Mouse (Mus musculus) heart, adult 2 months (tissue): ENCODE measurements at regions not wholly inside any gene's neighbourhood (a gene's known extent, or its start where the extent isn't known, plus 50 kb on each side); places are given as distances from the start of the nearest gene placed in this dataset.
A peak's percentile ranks its signal among the peaks of the same experiment; 100 is the strongest.

Source experiments
- DNase-seq, 2 experiments: peaks; one replicate each; pipeline ENCODE4 v3.0.0; 2021
- H3K27ac ChIP-seq: fragments of 200-600 bp; 2 replicates; pipeline ENCODE4 v1.8.1; 2022
- H3K27me3 ChIP-seq: fragments of 200-500 bp; 2 replicates; pipeline ENCODE4 v1.6.1; 2012; ENCODE audit warnings: mild to moderate bottlenecking, low read length, inconsistent platforms, mixed read lengths; ENCODE audit not compliant: control insufficient read depth, insufficient read depth
- H3K36me3 ChIP-seq: fragments of 200-500 bp; 2 replicates; pipeline ENCODE4 v1.6.1; 2012; ENCODE audit warnings: low read length, inconsistent platforms; ENCODE audit not compliant: control insufficient read depth, insufficient read depth
- H3K4me1 ChIP-seq: fragments of 200-500 bp; 2 replicates; pipeline ENCODE4 v1.6.1; 2011; ENCODE audit warnings: low read length; ENCODE audit not compliant: control insufficient read depth, insufficient read depth
- H3K4me3 ChIP-seq: fragments of 200-600 bp; 2 replicates; pipeline ENCODE4 v1.8.1; 2022
- H3K79me2 ChIP-seq: fragments of 200-500 bp; replicated peaks from 2 replicates; pipeline ENCODE4 v1.6.1; 2012; ENCODE audit warnings: mild to moderate bottlenecking, inconsistent platforms, low read length, moderate library complexity, mixed read lengths; ENCODE audit not compliant: control insufficient read depth, insufficient read depth
- H3K9ac ChIP-seq: fragments of 200-500 bp; 2 replicates; pipeline ENCODE4 v1.6.1; 2012; ENCODE audit warnings: low read depth, mild to moderate bottlenecking, control low read depth, inconsistent platforms, low read length, mixed read lengths
- CTCF ChIP-seq: fragments of 200-600 bp; IDR thresholded peaks from 2 replicates; pipeline ENCODE4 v1.8.1; 2022; ENCODE audit warnings: antibody characterized with exemption, mild to moderate bottlenecking, moderate library complexity
- EP300 ChIP-seq: fragments of 200-500 bp; IDR thresholded peaks from 2 replicates; pipeline ENCODE4 v1.6.1; 2011; ENCODE audit warnings: low read depth, low read length, control low read depth; ENCODE audit not compliant: insufficient read depth
- POLR2A ChIP-seq: fragments of 200-500 bp; IDR thresholded peaks from 2 replicates; pipeline ENCODE4 v1.6.1; 2011; ENCODE audit warnings: mild to moderate bottlenecking, low read depth, low read length, control low read depth; ENCODE audit not compliant: insufficient read depth
- WGBS: fragments of 180-500 bp; shearing (Covaris S2); methylation state at CpG from one replicate; pipeline ENCODE4 v1.1.7; 2018; 5-methylcytosine and 5-hydroxymethylcytosine counted together
- intact Hi-C: fragments of 180-260 bp; cut with DNase I; formaldehyde crosslinking; loops from one replicate; pipeline ENCODE4 v1.15.1; 2025

- Histone ChIP-seq H3K4me3 (no peak overlapping the region), H3K27ac (no peak overlapping the region), H3K4me1 (no peaks in the 10 kb centered on the region), H3K36me3 (no peaks in the 10 kb centered on the region), H3K9ac (no peak overlapping the region), H3K79me2 (no peaks in the 10 kb centered on the region), H3K27me3 (no peaks in the 10 kb centered on the region)
- 74% methylated on average over 3 of the region's 3 CpGs for WGBS
- DNase-seq = no peak
- TF ChIP-seq EP300 (no peak), POLR2A (no peak), CTCF (no peak)
- intact Hi-C loops = no loop called here
These were observed 129.1 kb downstream of the Tent5c start for GRCm38 (mm10) chr3:100360019-100360418.

GRCm38 (mm10) chr3:100359036-100359435 lies 130.1 kb downstream of the Tent5c start:
- no peaks in the 10 kb centered on the region for H3K4me1 ChIP-seq
- WGBS = 14% methylated on average over 8 of the region's 8 CpGs
- TF ChIP-seq EP300 (no peak), CTCF (peak; percentile 67), POLR2A (no peak)
- H3K27ac ChIP-seq = no peak overlapping the region
- H3K36me3 ChIP-seq = no peaks in the 10 kb centered on the region
- no peaks in the 10 kb centered on the region for H3K27me3 ChIP-seq
- H3K4me3 ChIP-seq = peak overlapping the region; percentile 16; the same call in 1 of the 2 replicates
- DNase-seq = peak; percentile 9 to 22
- H3K79me2 ChIP-seq = no peaks in the 10 kb centered on the region
- H3K9ac ChIP-seq = no peak overlapping the region
- intact Hi-C loops = loop anchor here (2.0 kb wide), 1 partner anchor 208 kb away; no protein-coding TSS in a partner anchor

- WGBS = 62% methylated on average over 2 of the region's 2 CpGs
- H3K4me1 ChIP-seq = no peaks in the 10 kb centered on the region
These were observed 155.6 kb downstream of the Tent5c start for GRCm38 (mm10) chr3:100333478-100333877.

GRCm38 (mm10) chr3:100318357-100318756 lies 156.2 kb upstream of the Wdr3 start:
- Histone ChIP-seq H3K9ac (no peak overlapping the region), H3K4me1 (no peaks in the 10 kb centered on the region), H3K4me3 (no peak overlapping the region), H3K36me3 (no peaks in the 10 kb centered on the region), H3K27ac (no peak overlapping the region), H3K79me2 (no peaks in the 10 kb centered on the region), H3K27me3 (no peaks in the 10 kb centered on the region)
- TF ChIP-seq EP300 = no peak
- TF ChIP-seq CTCF = no peak
- no peak for TF ChIP-seq POLR2A
- intact Hi-C loops = no loop called here
- no peak for DNase-seq

More at GRCm38 (mm10) chr3:100333478-100333877, 155.6 kb downstream of the Tent5c start:
- Histone ChIP-seq H3K4me3 (no peak overlapping the region), H3K79me2 (no peaks in the 10 kb centered on the region), H3K36me3 (no peaks in the 10 kb centered on the region), H3K9ac (no peak overlapping the region), H3K27me3 (no peaks in the 10 kb centered on the region), H3K27ac (no peak overlapping the region)
- intact Hi-C loops = no loop called here
- TF ChIP-seq EP300 (no peak), CTCF (no peak), POLR2A (no peak)
- no peak for DNase-seq

- H3K9ac ChIP-seq = no peak overlapping the region
- WGBS = 71% methylated on average over 1 of the region's 1 CpGs
- no peaks in the 10 kb centered on the region for H3K4me1 ChIP-seq
- no peak for DNase-seq
- TF ChIP-seq CTCF (no peak), EP300 (no peak), POLR2A (no peak)
- no peaks in the 10 kb centered on the region for H3K36me3 ChIP-seq
- H3K27me3 ChIP-seq = no peaks in the 10 kb centered on the region
- H3K4me3 ChIP-seq = no peak overlapping the region
- H3K79me2 ChIP-seq = no peaks in the 10 kb centered on the region
- no peak overlapping the region for H3K27ac ChIP-seq
- intact Hi-C loops = no loop called here
These were observed 125.6 kb upstream of the Wdr3 start for GRCm38 (mm10) chr3:100287818-100288217.

- H3K9ac ChIP-seq = no peak overlapping the region
- no peak overlapping the region for H3K27ac ChIP-seq
- H3K79me2 ChIP-seq = no peaks in the 10 kb centered on the region
- TF ChIP-seq EP300 = no peak
- no peak for TF ChIP-seq POLR2A
- no peak for TF ChIP-seq CTCF
- intact Hi-C loops = no loop called here
- no peak overlapping the region for H3K4me3 ChIP-seq
- DNase-seq = no peak
- no peaks in the 10 kb centered on the region for H3K4me1 ChIP-seq
- H3K36me3 ChIP-seq = no peaks in the 10 kb centered on the region
- no peaks in the 10 kb centered on the region for H3K27me3 ChIP-seq
These were observed 104.8 kb upstream of the Wdr3 start for GRCm38 (mm10) chr3:100266976-100267375.
